Mouse (Mus musculus) heart, embryonic 11.5 days (tissue): ENCODE results near the gene Mapk14. TPM values are rescaled to one million over a fixed set of nuclear protein-coding genes. Genes with fewer than 3 reads are reported as not detected.

Experiments
- ATAC-seq: fragments of 200-750 bp; cut with Nextera tagmentation; replicated peaks from 2 replicates; pipeline ENCODE4 v1.8.0; 2017; ENCODE audit warnings: moderate library complexity; ENCODE audit not compliant: insufficient number of reproducible peaks, low FRiP score, low TSS enrichment
- H3K27ac ChIP-seq: fragments of 300-500 bp; sonication (generic); 2 replicates; pipeline ENCODE4 v1.5.1; 2014; ENCODE audit warnings: mild to moderate bottlenecking, low read depth, low read length
- H3K27me3 ChIP-seq: fragments of 300-500 bp; sonication (generic); 2 replicates; pipeline ENCODE4 v1.6.1; 2014; ENCODE audit warnings: mild to moderate bottlenecking, low read length, mixed read lengths; ENCODE audit not compliant: control insufficient read depth, insufficient read depth
- H3K36me3 ChIP-seq: fragments of 300-500 bp; sonication (generic); 2 replicates; pipeline ENCODE4 v1.6.1; 2014; ENCODE audit warnings: mild to moderate bottlenecking, low read length, moderate library complexity, mixed read lengths; ENCODE audit not compliant: control insufficient read depth, insufficient read depth
- H3K4me1 ChIP-seq: fragments of 300-500 bp; sonication (generic); 2 replicates; pipeline ENCODE4 v1.6.1; 2014; ENCODE audit warnings: low read length; ENCODE audit not compliant: control insufficient read depth, insufficient read depth
- H3K4me2 ChIP-seq: fragments of 300-500 bp; sonication (generic); 2 replicates; pipeline ENCODE4 v1.6.1; 2014; ENCODE audit warnings: mild to moderate bottlenecking, moderate library complexity
- H3K4me3 ChIP-seq: fragments of 300-500 bp; sonication (generic); 2 replicates; pipeline ENCODE4 v1.5.1; 2014; ENCODE audit warnings: low read depth, low read length
- H3K9ac ChIP-seq: fragments of 300-500 bp; sonication (generic); 2 replicates; pipeline ENCODE4 v1.6.1; 2014; ENCODE audit warnings: mild to moderate bottlenecking, low read depth, low read length, moderate library complexity
- H3K9me3 ChIP-seq: fragments of 300-500 bp; sonication (generic); replicated peaks from 2 replicates; pipeline ENCODE4 v1.6.1; 2016; ENCODE audit warnings: low read length; ENCODE audit not compliant: control insufficient read depth
- WGBS: fragments of 180-500 bp; shearing (Covaris S2); extraction: QIAGEN DNeasy Blood & Tissue Kit; methylation state at CpG from one replicate; pipeline ENCODE4 v1.1.7; 2014; ENCODE audit not compliant: insufficient replicate concordance; 5-methylcytosine and 5-hydroxymethylcytosine counted together
- polyA plus RNA-seq: library from polyadenylated mRNA; unstranded; fragments of >200 nt; fragmentation: Nextera tagmentation; extraction: Ambion mirVana; gene quantifications from 2 replicates; pipeline ENCODE4 v1.2.1, GENCODE M21; 2014

Mapk14 gene
- polyA plus RNA-seq, 1 experiment from 2014 or later = 37.1 TPM

- ATAC-seq = no peak
- no peak overlapping the region for H3K27ac ChIP-seq
- H3K27me3 ChIP-seq = no peaks in the 10 kb centered on the region
- peaks cover 29% of the 10 kb centered on the region for H3K36me3 ChIP-seq
- no peaks in the 10 kb centered on the region for H3K9me3 ChIP-seq
- no peak overlapping the region for H3K9ac ChIP-seq
- H3K4me1 ChIP-seq = no peaks in the 10 kb centered on the region
- 92% methylated on average over 6 of the region's 6 CpGs for whole genome bisulfite sequencing
- H3K4me2 ChIP-seq = no peak overlapping the region
- no peak overlapping the region for H3K4me3 ChIP-seq
Observed at GRCm38 (mm10) chr17:28739244-28739643, 48.1 kb downstream of the Mapk14 start.

GRCm38 (mm10) chr17:28743145-28743866 is 52.2 kb downstream of the Mapk14 start:
- WGBS = 85% methylated on average over 11 of the region's 11 CpGs
- Histone ChIP-seq H3K27ac (no peak overlapping the region), H3K4me1 (no peaks in the 10 kb centered on the region), H3K9ac (no peak overlapping the region), H3K27me3 (no peaks in the 10 kb centered on the region), H3K4me3 (no peak overlapping the region), H3K36me3 (peaks cover 46% of the 10 kb centered on the region), H3K9me3 (no peaks in the 10 kb centered on the region), H3K4me2 (no peak overlapping the region)
- ATAC-seq = no peak

- ATAC-seq = no peak
- WGBS = 90% methylated on average over 9 of the region's 9 CpGs
- H3K4me3 ChIP-seq = no peak overlapping the region
- no peak overlapping the region for H3K4me2 ChIP-seq
- H3K9ac ChIP-seq = no peak overlapping the region
- H3K9me3 ChIP-seq = no peaks in the 10 kb centered on the region
- H3K27me3 ChIP-seq = no peaks in the 10 kb centered on the region
- no peaks in the 10 kb centered on the region for H3K4me1 ChIP-seq
- no peak overlapping the region for H3K27ac ChIP-seq
- H3K36me3 ChIP-seq = peaks cover 46% of the 10 kb centered on the region
Observed at GRCm38 (mm10) chr17:28743916-28744315, 52.8 kb downstream of the Mapk14 start.

- Histone ChIP-seq H3K27me3 (no peaks in the 10 kb centered on the region), H3K9ac (no peak overlapping the region), H3K4me1 (no peaks in the 10 kb centered on the region), H3K4me3 (no peak overlapping the region), H3K27ac (no peak overlapping the region), H3K4me2 (no peak overlapping the region), H3K36me3 (peaks cover 40% of the 10 kb centered on the region), H3K9me3 (no peaks in the 10 kb centered on the region)
- WGBS = 76% methylated on average over 6 of the region's 6 CpGs
- no peak for ATAC-seq
Observed at GRCm38 (mm10) chr17:28745773-28746172, 54.6 kb downstream of the Mapk14 start.

GRCm38 (mm10) chr17:28748001-28748400 is 56.9 kb downstream of the Mapk14 start:
- ATAC-seq = no peak
- WGBS = 91% methylated on average over 4 of the region's 4 CpGs
- no peak overlapping the region for H3K4me2 ChIP-seq

GRCm38 (mm10) chr17:28750580-28750979 is 59.5 kb downstream of the Mapk14 start:
- no peaks in the 10 kb centered on the region for H3K4me1 ChIP-seq
- H3K27me3 ChIP-seq = no peaks in the 10 kb centered on the region
- 74% methylated on average over 6 of the region's 6 CpGs for WGBS
- ATAC-seq = no peak
- no peak overlapping the region for H3K9ac ChIP-seq
- H3K4me2 ChIP-seq = no peak overlapping the region
- no peak overlapping the region for H3K4me3 ChIP-seq
- H3K9me3 ChIP-seq = no peaks in the 10 kb centered on the region
- H3K36me3 ChIP-seq = peaks cover 11% of the 10 kb centered on the region
- H3K27ac ChIP-seq = no peak overlapping the region

More at GRCm38 (mm10) chr17:28748001-28748400, 56.9 kb downstream of the Mapk14 start:
- no peak overlapping the region for H3K9ac ChIP-seq
- H3K4me1 ChIP-seq = no peaks in the 10 kb centered on the region
- no peak overlapping the region for H3K4me3 ChIP-seq
- peaks cover 29% of the 10 kb centered on the region for H3K36me3 ChIP-seq
- no peaks in the 10 kb centered on the region for H3K27me3 ChIP-seq
- H3K27ac ChIP-seq = no peak overlapping the region
- no peaks in the 10 kb centered on the region for H3K9me3 ChIP-seq

GRCm38 (mm10) chr17:28756447-28756846 is 65.3 kb downstream of the Mapk14 start:
- Histone ChIP-seq H3K9ac (no peak overlapping the region), H3K4me1 (no peaks in the 10 kb centered on the region), H3K9me3 (no peaks in the 10 kb centered on the region), H3K27me3 (no peaks in the 10 kb centered on the region), H3K4me3 (no peak overlapping the region), H3K27ac (no peak overlapping the region), H3K36me3 (no peaks in the 10 kb centered on the region), H3K4me2 (no peak overlapping the region)
- WGBS = 57% methylated on average over 5 of the region's 5 CpGs
- no peak for ATAC-seq

GRCm38 (mm10) chr17:28757470-28757869 is 66.3 kb downstream of the Mapk14 start:
- no peak overlapping the region for H3K9ac ChIP-seq
- H3K27ac ChIP-seq = no peak overlapping the region
- no peaks in the 10 kb centered on the region for H3K36me3 ChIP-seq
- H3K4me2 ChIP-seq = no peak overlapping the region
- no peaks in the 10 kb centered on the region for H3K27me3 ChIP-seq
- no peak for ATAC-seq
- WGBS = 73% methylated on average over 2 of the region's 2 CpGs
- no peak overlapping the region for H3K4me3 ChIP-seq
- H3K9me3 ChIP-seq = no peaks in the 10 kb centered on the region
- no peaks in the 10 kb centered on the region for H3K4me1 ChIP-seq

- no peak overlapping the region for H3K27ac ChIP-seq
- H3K36me3 ChIP-seq = no peaks in the 10 kb centered on the region
- H3K4me1 ChIP-seq = no peaks in the 10 kb centered on the region
- no peak overlapping the region for H3K4me2 ChIP-seq
- 61% methylated on average over 8 of the region's 8 CpGs for WGBS
- H3K27me3 ChIP-seq = no peaks in the 10 kb centered on the region
- H3K9me3 ChIP-seq = no peaks in the 10 kb centered on the region
- H3K4me3 ChIP-seq = no peak overlapping the region
- H3K9ac ChIP-seq = no peak overlapping the region
- ATAC-seq = no peak
Observed at GRCm38 (mm10) chr17:28760736-28761312, 69.7 kb downstream of the Mapk14 start.
